ENCODE assay signal across 10 mouse cellular contexts in genomic region chr13:78697814-78698519, GRCm38 (mm10).
A peak's percentile ranks its signal among the peaks of the same experiment; 100 is the strongest.
DNase-seq lines count a peak whose midpoint lies in the region; ATAC-seq lines count a peak whose summit lies in the region.
"Had no signal": no experiment of that assay in that cellular context is flagged by ENCODE, and none has a peak within 500 bp of the region (broad histone marks: within the 10 kb centered on the region; RNA-seq: fewer than 3 reads in every experiment).

No protein-coding gene starts in this region.

- DNase-seq in kidney, adult 18-20 months: no peak
- peak; percentile 19 to 21 for DNase-seq in right cerebral cortex, postnatal 10 days (ENCODE audit: low spot score in 2 of 2)
- no peak for DNase-seq in right cerebral cortex, postnatal 25 days
- DNase-seq in kidney, postnatal 14 days: peak; percentile 1
- DNase-seq in gastrocnemius, postnatal 36 days: no peak
- DNase-seq in cerebellum, adult 11 months: no peak
- DNase-seq: cerebellum, adult 9-10 months had no signal

- H3K9me3 ChIP-seq in kidney, embryonic 14.5 days (ENCODE audit: control insufficient read depth, low read length): no peaks in the 10 kb centered on the region
- H3K9me3 ChIP-seq in heart, embryonic 11.5 days (replicated peaks; ENCODE audit: control insufficient read depth, low read length): no peaks in the 10 kb centered on the region

- WGBS in kidney, embryonic 14.5 days: 37% methylated on average over 3 of the region's 3 CpGs
- WGBS in heart, embryonic 11.5 days (ENCODE audit: insufficient replicate concordance): 56% methylated on average over 3 of the region's 3 CpGs

- H3K27ac ChIP-seq in kidney, embryonic 14.5 days (ENCODE audit: low read depth, low read length): no peak overlapping the region
- no peak overlapping the region for H3K27ac ChIP-seq in heart, embryonic 11.5 days (ENCODE audit: low read depth, low read length)
- H3K27ac ChIP-seq: macrophage had no signal

- H3K4me2 ChIP-seq in kidney, embryonic 14.5 days (replicated peaks; ENCODE audit: low read depth, low read length): no peak overlapping the region
- no peak overlapping the region for H3K4me2 ChIP-seq in heart, embryonic 11.5 days

- no peak overlapping the region for H3K9ac ChIP-seq in kidney, embryonic 14.5 days (ENCODE audit: low read depth, low read length)
- no peak overlapping the region for H3K9ac ChIP-seq in heart, embryonic 11.5 days (ENCODE audit: low read depth, low read length)

- peak; percentile 52; the same call in 1 of the 2 replicates for ATAC-seq in kidney, embryonic 14.5 days (ENCODE audit: low FRiP score, low TSS enrichment)
- no peak for ATAC-seq in heart, embryonic 11.5 days (replicated peaks; ENCODE audit: insufficient number of reproducible peaks, low FRiP score, low TSS enrichment)

- no peaks in the 10 kb centered on the region for H3K4me1 ChIP-seq in kidney, embryonic 14.5 days (ENCODE audit: control insufficient read depth, insufficient read depth, low read length)
- H3K4me1 ChIP-seq in heart, embryonic 11.5 days (ENCODE audit: control insufficient read depth, insufficient read depth, low read length): no peaks in the 10 kb centered on the region

- no peaks in the 10 kb centered on the region for H3K36me3 ChIP-seq in kidney, embryonic 14.5 days (ENCODE audit: control insufficient read depth, insufficient read depth, low read length)
- no peaks in the 10 kb centered on the region for H3K36me3 ChIP-seq in heart, embryonic 11.5 days (ENCODE audit: control insufficient read depth, insufficient read depth, low read length)

- no peaks in the 10 kb centered on the region for H3K27me3 ChIP-seq in kidney, embryonic 14.5 days (ENCODE audit: control insufficient read depth, insufficient read depth, low read length)
- H3K27me3 ChIP-seq in heart, embryonic 11.5 days (ENCODE audit: control insufficient read depth, insufficient read depth, low read length): no peaks in the 10 kb centered on the region

- intact Hi-C loops in gastrocnemius, postnatal 36 days (cut with DNase I): no loop called here

- H3K4me3 ChIP-seq in kidney, embryonic 14.5 days (ENCODE audit: low read length): no peak overlapping the region
- H3K4me3 ChIP-seq in heart, embryonic 11.5 days (ENCODE audit: low read depth, low read length): no peak overlapping the region

Comparison
In these comparisons a context has a peak if more than half of its experiments do, and no peak if none do; other contexts are left out.
1. DNase-seq: peak in right cerebral cortex, postnatal 10 days (2 of 2) and kidney, postnatal 14 days (single experiment); none in kidney, adult 18-20 months (single experiment), right cerebral cortex, postnatal 25 days (single experiment), gastrocnemius, postnatal 36 days (0 of 2) and cerebellum, adult 11 months (single experiment).